Mouse (Mus musculus) cerebellum, postnatal 14 days (tissue): ENCODE results near the gene Dbn1.
"Not testable (repeated sequence)": the region's sequence is repeated elsewhere in the genome, so short reads cannot be mapped to it uniquely, and the experiment has no call there.

Experiments
- DNase-seq, 2 experiments: peaks; one replicate each; pipeline ENCODE4 v3.0.0; 2021; ENCODE audit warnings: mixed read lengths in 2 of 2

Dbn1 gene

GRCm38 (mm10) chr13:55449205-55449604 lies 38.7 kb downstream of the Dbn1 start:
- no peak for DNase-seq

DNA sequence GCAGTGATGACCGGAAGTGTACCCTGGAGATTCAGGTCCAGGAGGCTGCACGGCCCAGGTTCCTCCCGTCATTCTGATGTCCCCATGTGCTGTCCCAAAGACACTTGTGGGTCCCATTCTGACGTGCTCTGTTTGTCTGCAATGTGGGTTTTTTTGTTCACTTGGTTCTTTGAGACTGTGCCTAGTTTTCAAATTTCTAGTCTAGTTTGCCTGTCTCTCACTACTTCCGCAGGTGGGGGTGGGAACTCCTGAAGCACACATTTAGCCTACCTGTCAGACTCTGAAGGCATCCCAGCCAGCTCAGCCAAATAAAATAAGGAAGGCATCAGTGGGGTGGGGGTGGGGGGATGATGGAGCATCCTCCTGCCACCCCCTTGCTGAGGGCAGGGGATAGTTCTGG lies 39.8 kb downstream of the Dbn1 start:
- no peak for DNase-seq

- no peak for DNase-seq
Measured at GRCm38 (mm10) chr13:55447543-55447943, 40.4 kb downstream of the Dbn1 start.

DNA sequence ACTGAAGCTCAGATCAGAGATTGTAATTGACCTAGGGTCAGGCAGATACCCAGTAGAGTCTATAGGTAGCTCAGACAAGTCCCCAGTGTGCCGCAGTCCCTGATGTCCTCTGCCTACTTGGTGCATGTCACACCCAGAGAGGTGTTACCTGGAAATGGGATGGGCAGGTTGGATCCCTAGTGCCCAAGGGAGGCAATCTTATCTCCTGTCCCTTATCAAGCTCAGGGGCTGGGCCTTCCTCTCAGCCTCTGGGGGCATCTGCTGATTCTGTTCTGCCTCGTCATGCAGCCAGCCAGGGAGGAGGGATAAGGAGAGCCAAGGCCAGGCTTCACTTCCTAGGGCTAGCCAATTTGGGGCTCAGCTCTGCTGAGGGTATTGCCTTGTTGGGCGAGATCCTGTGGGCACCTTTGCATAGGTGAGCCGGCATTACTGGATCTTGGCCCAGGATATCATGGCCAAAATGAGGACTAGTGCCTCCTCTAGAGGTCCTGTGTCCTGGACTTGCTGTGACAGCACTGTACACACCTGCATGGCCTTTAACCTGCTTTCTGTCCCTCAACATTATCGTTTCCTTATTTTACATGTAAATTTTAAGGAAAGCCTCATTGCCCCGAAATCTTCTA lies 41.3 kb downstream of the Dbn1 start:
- no peak for DNase-seq

GRCm38 (mm10) chr13:55445361-55446091 lies 42.4 kb downstream of the Dbn1 start:
- no peak for DNase-seq

DNA sequence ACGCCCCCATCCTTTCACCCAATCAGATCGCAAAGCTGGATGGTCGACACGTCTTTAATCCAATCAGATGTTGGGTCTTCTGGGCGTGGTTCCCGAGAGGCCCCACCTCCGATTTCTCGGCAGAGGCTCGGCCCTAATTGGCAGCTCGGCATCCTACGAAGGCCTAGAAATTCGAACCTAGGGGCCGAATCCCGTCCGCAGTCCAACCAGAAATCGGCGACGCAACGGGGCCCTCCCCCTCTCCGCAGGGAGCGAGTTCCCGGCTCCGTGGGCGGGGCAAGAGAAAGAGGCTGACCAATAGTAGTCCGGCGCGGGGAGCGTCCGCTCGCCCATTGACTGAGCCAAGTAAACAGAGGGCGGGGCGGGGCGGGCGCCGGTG lies 43.0 kb downstream of the Dbn1 start, which contains the start of gene Grk6:
Grk6 (plus strand) TSS at position 136 of the 379 bp plus-strand sequence.
- peak; percentile 99 for DNase-seq

- peak in 1 of 2 experiments; percentile 67 for DNase-seq
Measured at GRCm38 (mm10) chr13:55444286-55444936, 43.5 kb downstream of the Dbn1 start.

DNA sequence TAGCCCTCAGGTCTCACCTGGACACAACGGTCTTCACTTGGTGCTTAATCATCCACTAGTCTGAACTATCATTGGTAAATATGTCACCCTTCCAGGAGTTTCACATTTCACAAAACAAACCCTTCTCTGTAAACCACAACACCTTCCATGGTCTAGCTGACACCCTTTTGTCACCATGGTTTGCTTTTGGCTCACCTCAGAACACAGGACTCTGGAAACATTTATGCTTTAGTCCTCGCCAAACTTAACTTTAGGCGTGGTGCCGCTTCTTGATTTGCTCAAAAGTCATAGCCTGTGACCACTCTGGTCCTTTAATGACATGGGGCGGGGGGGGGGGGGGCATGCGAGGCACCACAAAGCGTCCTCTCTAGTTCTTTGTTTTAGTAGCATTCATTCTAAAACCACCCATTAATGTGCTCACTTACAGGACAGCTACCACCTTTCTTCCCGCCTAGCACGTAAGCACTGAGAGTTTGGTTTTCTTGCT lies 44.1 kb downstream of the Dbn1 start:
- no peak for DNase-seq

GRCm38 (mm10) chr13:55437111-55437629 lies 50.7 kb downstream of the Dbn1 start:
- DNase-seq: not testable (repeated sequence)

DNA sequence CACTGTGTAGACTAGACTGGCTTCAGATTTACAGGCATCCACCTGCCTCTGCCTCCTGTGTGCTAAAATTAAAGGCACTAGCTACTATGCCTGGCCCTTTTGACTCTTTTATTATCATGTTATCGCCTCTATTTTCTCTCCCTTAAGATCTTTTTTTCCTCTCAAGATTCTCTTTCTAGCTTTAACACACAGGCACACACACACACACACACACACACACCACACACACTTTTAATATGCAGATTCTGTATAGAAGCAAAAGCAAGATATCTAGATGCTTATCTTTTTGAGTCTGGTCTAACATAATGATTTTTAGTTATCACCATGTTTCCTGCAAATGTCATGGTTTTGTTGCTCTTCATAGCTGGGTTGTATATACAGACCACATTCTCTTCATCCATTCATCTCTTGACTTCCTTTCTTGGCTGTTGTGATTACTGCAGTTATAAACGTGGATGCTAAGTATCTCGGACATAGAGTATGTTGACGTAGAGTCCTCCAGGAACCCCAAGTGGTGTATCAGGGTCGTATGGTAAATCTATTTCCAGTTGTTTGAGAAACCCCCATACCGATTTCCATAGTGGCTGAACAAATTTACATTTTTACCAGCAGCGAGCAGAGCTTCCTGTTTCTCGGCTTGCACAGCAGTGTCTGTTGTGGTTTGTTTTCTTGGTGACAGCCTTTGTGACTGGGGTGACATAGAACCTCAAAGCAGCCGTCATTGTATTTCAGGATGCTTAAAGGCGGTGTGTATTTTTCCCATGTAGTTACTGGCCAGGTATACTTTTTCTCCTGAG lies 55.8 kb downstream of the Dbn1 start:
- DNase-seq: no peak

DNA sequence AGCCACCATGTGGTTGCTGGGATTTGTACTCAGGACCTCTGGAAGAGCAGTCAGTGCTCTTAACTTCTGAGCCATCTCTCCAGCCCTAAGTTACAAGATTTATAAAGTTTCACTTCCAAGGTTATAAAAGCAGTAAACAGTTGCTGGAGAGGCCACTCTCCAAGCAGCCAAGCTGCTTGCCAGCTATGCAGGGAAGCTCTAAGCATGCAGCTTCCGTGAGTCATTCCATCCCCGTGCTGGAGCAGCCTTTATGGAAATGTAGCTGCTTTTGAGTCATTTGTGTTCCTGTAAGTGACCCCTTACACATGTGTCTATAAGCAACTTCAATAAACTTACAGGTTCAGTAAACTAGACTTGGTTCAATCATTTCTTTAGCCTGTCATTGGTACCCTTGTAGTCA lies 57.3 kb downstream of the Dbn1 start:
- no peak for DNase-seq

DNA sequence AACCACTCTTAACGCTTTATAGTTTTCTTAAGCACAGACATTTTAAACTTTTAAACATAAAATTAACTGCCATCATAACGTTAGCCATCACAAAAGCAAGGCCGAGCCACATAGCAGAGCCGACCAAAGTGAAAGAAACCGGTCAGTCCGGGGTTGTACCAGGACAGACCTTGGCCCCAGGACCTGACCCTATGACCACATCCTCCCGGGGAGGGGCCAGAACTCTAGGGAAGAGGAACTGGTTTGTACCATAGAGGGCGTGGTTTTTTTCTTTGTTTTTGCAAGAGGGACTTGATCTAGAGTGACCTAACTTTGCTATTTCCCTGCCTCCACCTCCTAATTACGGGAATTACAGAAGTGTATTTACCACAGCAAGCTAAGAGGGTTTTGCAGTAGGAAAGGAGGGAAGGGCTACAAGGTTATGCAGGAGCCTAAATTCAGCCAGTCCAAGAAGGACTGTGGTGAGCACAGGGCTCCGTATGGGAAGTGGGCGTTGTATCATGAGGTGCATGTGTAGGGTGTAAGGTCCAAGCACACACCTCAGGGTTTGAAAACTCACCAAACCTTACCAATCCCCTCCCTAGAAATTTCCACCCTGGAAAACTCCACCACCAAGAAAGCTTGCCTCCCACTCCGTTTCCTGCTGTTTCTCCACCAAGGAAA lies 58.6 kb downstream of the Dbn1 start:
- no peak for DNase-seq

GRCm38 (mm10) chr13:55426613-55427012 lies 61.3 kb downstream of the Dbn1 start, which contains the start of gene F12:
F12 (minus strand) TSS chr13:55426793.
- DNase-seq: no peak
